Mouse (Mus musculus): Measurements from ENCODE around the gene H2-Oa.
A peak's percentile ranks its signal among the peaks of the same experiment; 100 is the strongest.

Gene H2-Oa

GRCm38 (mm10) chr17:34122188-34122984 is 30.2 kb downstream of the H2-Oa start, which contains the start of gene Brd2:
Gene Brd2, minus strand, starts transcription at chr17:34122634.
- DNase-seq (ENCODE audit: low read depth, low spot score) = peak; percentile 94

- DNase-seq (ENCODE audit: low read depth, low spot score) = no peak
Observed at GRCm38 (mm10) chr17:34123111-34123510, 31.0 kb downstream of the H2-Oa start.

GRCm38 (mm10) chr17:34123518-34123917 is 31.4 kb downstream of the H2-Oa start:
- no peak for DNase-seq (ENCODE audit: low read depth, low spot score)

- no peak for DNase-seq (ENCODE audit: low read depth, low spot score)
Observed at GRCm38 (mm10) chr17:34124649-34125048, 32.5 kb downstream of the H2-Oa start.

- DNase-seq (ENCODE audit: low read depth, low spot score) = no peak
Observed at GRCm38 (mm10) chr17:34126826-34127420, 34.8 kb downstream of the H2-Oa start.

GRCm38 (mm10) chr17:34127475-34127874 is 35.3 kb downstream of the H2-Oa start:
- DNase-seq (ENCODE audit: low read depth, low spot score) = no peak

- DNase-seq (ENCODE audit: low read depth, low spot score) = no peak
Observed at GRCm38 (mm10) chr17:34128264-34128937, 36.3 kb downstream of the H2-Oa start.

GRCm38 (mm10) chr17:34128944-34129791 is 37.0 kb downstream of the H2-Oa start:
- DNase-seq (ENCODE audit: low read depth, low spot score) = no peak

- no peak for DNase-seq (ENCODE audit: low read depth, low spot score)
Observed at GRCm38 (mm10) chr17:34130073-34130947, 38.2 kb downstream of the H2-Oa start.

- DNase-seq (ENCODE audit: low read depth, low spot score) = no peak
Observed at GRCm38 (mm10) chr17:34131911-34132310, 39.8 kb downstream of the H2-Oa start.

GRCm38 (mm10) chr17:34133289-34133688 is 41.1 kb downstream of the H2-Oa start:
- no peak for DNase-seq (ENCODE audit: low read depth, low spot score)

GRCm38 (mm10) chr17:34134451-34134850 is 42.3 kb downstream of the H2-Oa start:
- no peak for DNase-seq (ENCODE audit: low read depth, low spot score)

- peak; percentile 84 for DNase-seq (ENCODE audit: low read depth, low spot score)
Observed at GRCm38 (mm10) chr17:34135297-34136224, 43.4 kb downstream of the H2-Oa start.

- no peak for DNase-seq (ENCODE audit: low read depth, low spot score)
Observed at GRCm38 (mm10) chr17:34137601-34138000, 45.5 kb downstream of the H2-Oa start.

GRCm38 (mm10) chr17:34138655-34139054 is 46.5 kb downstream of the H2-Oa start:
- DNase-seq (ENCODE audit: low read depth, low spot score) = no peak

- no peak for DNase-seq (ENCODE audit: low read depth, low spot score)
Observed at GRCm38 (mm10) chr17:34139416-34139815, 47.3 kb downstream of the H2-Oa start.

GRCm38 (mm10) chr17:34140240-34140639 is 48.1 kb downstream of the H2-Oa start:
- no peak for DNase-seq (ENCODE audit: low read depth, low spot score)

GRCm38 (mm10) chr17:34141448-34141847 is 49.3 kb downstream of the H2-Oa start:
- DNase-seq (ENCODE audit: low read depth, low spot score) = no peak

GRCm38 (mm10) chr17:34142456-34143010 is 50.4 kb downstream of the H2-Oa start:
- no peak for DNase-seq (ENCODE audit: low read depth, low spot score)

Data from retina, adult 2 months (tissue).